Comparison of ENCODE assay signal across 14 mouse cellular contexts in genomic region chr5:91114574-91114973, GRCm38 (mm10). TPM values are rescaled to one million over a fixed set of nuclear protein-coding genes. Genes with fewer than 3 reads are reported as not detected.
"Had no signal": no experiment of that assay in that cellular context is flagged by ENCODE, and none has a peak within 500 bp of the region (broad histone marks: within the 10 kb centered on the region; RNA-seq: fewer than 3 reads in every experiment).

No protein-coding gene starts in this region.

- ATAC-seq: liver, postnatal 0 days; midbrain, embryonic 15.5 days had no signal

- DNase-seq: kidney, adult 8-10 months; kidney, postnatal 25 days; liver; liver, embryonic 13.5 days; liver, postnatal 0 days; retina, postnatal 1 day; right cerebral cortex, postnatal 4 days; spleen, adult 18-20 months; thymus, postnatal 36 days had no signal

RNA-seq across cellular contexts. Expression of gene Ereg, which starts 40.2 kb away (rescaled TPM):
- total RNA-seq: layer of hippocampus, postnatal 25 days; left cerebral cortex, adult 2 months; left cerebral cortex, postnatal 25 days; monocyte, adult 5-6 weeks had no signal
